Mouse (Mus musculus): ENCODE data around the gene Ndufaf2. TPM values are rescaled to one million over a fixed set of nuclear protein-coding genes. Genes with fewer than 3 reads are reported as not detected.

Gene Ndufaf2
- polyA plus RNA-seq, 1 experiment = 4.4 TPM

- Histone ChIP-seq H3K36me3 (ENCODE audit: control insufficient read depth) (no peaks in the 10 kb centered on the region), H3K9me3 (ENCODE audit: control insufficient read depth, low read length) (no peaks in the 10 kb centered on the region), H3K4me3 (replicated peaks) (no peak overlapping the region)
Observed at GRCm38 (mm10) chr13:108056896-108057295, 101.5 kb downstream of the Ndufaf2 start.

GRCm38 (mm10) chr13:108047364-108047763 lies 111.1 kb downstream of the Ndufaf2 start:
- Histone ChIP-seq H3K9me3 (ENCODE audit: control insufficient read depth, low read length) (no peaks in the 10 kb centered on the region), H3K36me3 (ENCODE audit: control insufficient read depth) (peaks cover 25% of the 10 kb centered on the region), H3K4me1 (ENCODE audit: control insufficient read depth) (peaks cover 28% of the 10 kb centered on the region), H3K4me3 (replicated peaks) (no peak overlapping the region), H3K27me3 (ENCODE audit: control insufficient read depth) (no peaks in the 10 kb centered on the region)
- TF ChIP-seq GATA1 (IDR thresholded peaks at IDR 0.05; ENCODE audit: low read length) (no peak), TAL1 (IDR thresholded peaks at IDR 0.05; ENCODE audit: low read length) (no peak)

More at GRCm38 (mm10) chr13:108056896-108057295, 101.5 kb downstream of the Ndufaf2 start:
- Histone ChIP-seq H3K4me1 (ENCODE audit: control insufficient read depth) (no peaks in the 10 kb centered on the region), H3K27me3 (ENCODE audit: control insufficient read depth) (no peaks in the 10 kb centered on the region)
- no peak for TF ChIP-seq GATA1 (IDR thresholded peaks at IDR 0.05; ENCODE audit: low read length)
- TF ChIP-seq TAL1 (IDR thresholded peaks at IDR 0.05; ENCODE audit: low read length) = no peak

GRCm38 (mm10) chr13:108046891-108047290 lies 111.5 kb downstream of the Ndufaf2 start:
- no peaks in the 10 kb centered on the region for H3K27me3 ChIP-seq (ENCODE audit: control insufficient read depth)
- peaks cover 25% of the 10 kb centered on the region for H3K36me3 ChIP-seq (ENCODE audit: control insufficient read depth)
- no peak overlapping the region for H3K4me3 ChIP-seq (replicated peaks)
- H3K9me3 ChIP-seq (ENCODE audit: control insufficient read depth, low read length) = no peaks in the 10 kb centered on the region
- H3K4me1 ChIP-seq (ENCODE audit: control insufficient read depth) = peaks cover 28% of the 10 kb centered on the region
- no peak for TF ChIP-seq TAL1 (IDR thresholded peaks at IDR 0.05; ENCODE audit: low read length)
- no peak for TF ChIP-seq GATA1 (IDR thresholded peaks at IDR 0.05; ENCODE audit: low read length)

GRCm38 (mm10) chr13:108046071-108046470 lies 112.4 kb downstream of the Ndufaf2 start:
- no peak for TF ChIP-seq GATA1 (IDR thresholded peaks at IDR 0.05; ENCODE audit: low read length)
- TF ChIP-seq TAL1 (IDR thresholded peaks at IDR 0.05; ENCODE audit: low read length) = no peak
- no peaks in the 10 kb centered on the region for H3K27me3 ChIP-seq (ENCODE audit: control insufficient read depth)
- H3K4me3 ChIP-seq (replicated peaks) = peak overlapping the region; percentile 13
- no peaks in the 10 kb centered on the region for H3K9me3 ChIP-seq (ENCODE audit: control insufficient read depth, low read length)
- peaks cover 23% of the 10 kb centered on the region for H3K36me3 ChIP-seq (ENCODE audit: control insufficient read depth)
- peaks cover 33% of the 10 kb centered on the region for H3K4me1 ChIP-seq (ENCODE audit: control insufficient read depth)

- H3K4me1 ChIP-seq (ENCODE audit: control insufficient read depth) = peaks cover 33% of the 10 kb centered on the region
- H3K4me3 ChIP-seq (replicated peaks) = peak overlapping the region; percentile 35
- TF ChIP-seq GATA1 (IDR thresholded peaks at IDR 0.05; ENCODE audit: low read length) = no peak
- TF ChIP-seq TAL1 (IDR thresholded peaks at IDR 0.05; ENCODE audit: low read length) = no peak
- H3K9me3 ChIP-seq (ENCODE audit: control insufficient read depth, low read length) = no peaks in the 10 kb centered on the region
- peaks cover 23% of the 10 kb centered on the region for H3K36me3 ChIP-seq (ENCODE audit: control insufficient read depth)
- H3K27me3 ChIP-seq (ENCODE audit: control insufficient read depth) = no peaks in the 10 kb centered on the region
Observed at GRCm38 (mm10) chr13:108045646-108046045, 112.8 kb downstream of the Ndufaf2 start.

GRCm38 (mm10) chr13:108044222-108044941 lies 114.0 kb downstream of the Ndufaf2 start, which contains the start of gene Smim15:
Smim15 (plus strand) TSS chr13:108044446.
- TF ChIP-seq TAL1 (IDR thresholded peaks at IDR 0.05; ENCODE audit: low read length) (no peak), GATA1 (IDR thresholded peaks at IDR 0.05; ENCODE audit: low read length) (no peak)
- Histone ChIP-seq H3K4me1 (ENCODE audit: control insufficient read depth) (peaks cover 35% of the 10 kb centered on the region), H3K4me3 (replicated peaks) (peak within 1 kb of the TSS; percentile 84), H3K9me3 (ENCODE audit: control insufficient read depth, low read length) (no peaks in the 10 kb centered on the region), H3K27me3 (ENCODE audit: control insufficient read depth) (no peaks in the 10 kb centered on the region), H3K36me3 (ENCODE audit: control insufficient read depth) (peaks cover 23% of the 10 kb centered on the region)

- H3K27me3 ChIP-seq (ENCODE audit: control insufficient read depth) = no peaks in the 10 kb centered on the region
- H3K4me1 ChIP-seq (ENCODE audit: control insufficient read depth) = peaks cover 35% of the 10 kb centered on the region
- no peaks in the 10 kb centered on the region for H3K9me3 ChIP-seq (ENCODE audit: control insufficient read depth, low read length)
- peak overlapping the region; percentile 84 for H3K4me3 ChIP-seq (replicated peaks)
- TF ChIP-seq GATA1 (IDR thresholded peaks at IDR 0.05; ENCODE audit: low read length) (no peak), TAL1 (IDR thresholded peaks at IDR 0.05; ENCODE audit: low read length) (no peak)
- peaks cover 20% of the 10 kb centered on the region for H3K36me3 ChIP-seq (ENCODE audit: control insufficient read depth)
Observed at GRCm38 (mm10) chr13:108043431-108044221, 114.8 kb downstream of the Ndufaf2 start.

- H3K4me1 ChIP-seq (ENCODE audit: control insufficient read depth) = peaks cover 35% of the 10 kb centered on the region
- TF ChIP-seq TAL1 (IDR thresholded peaks at IDR 0.05; ENCODE audit: low read length) (no peak), GATA1 (IDR thresholded peaks at IDR 0.05; ENCODE audit: low read length) (no peak)
- H3K27me3 ChIP-seq (ENCODE audit: control insufficient read depth) = no peaks in the 10 kb centered on the region
- H3K36me3 ChIP-seq (ENCODE audit: control insufficient read depth) = peaks cover 4% of the 10 kb centered on the region
- no peaks in the 10 kb centered on the region for H3K9me3 ChIP-seq (ENCODE audit: control insufficient read depth, low read length)
- no peak overlapping the region for H3K4me3 ChIP-seq (replicated peaks)
Observed at GRCm38 (mm10) chr13:108041358-108041757, 117.1 kb downstream of the Ndufaf2 start.

- H3K27me3 ChIP-seq (ENCODE audit: control insufficient read depth) = no peaks in the 10 kb centered on the region
- H3K4me1 ChIP-seq (ENCODE audit: control insufficient read depth) = peaks cover 27% of the 10 kb centered on the region
- TF ChIP-seq TAL1 (IDR thresholded peaks at IDR 0.05; ENCODE audit: low read length) (no peak), GATA1 (IDR thresholded peaks at IDR 0.05; ENCODE audit: low read length) (no peak)
- H3K9me3 ChIP-seq (ENCODE audit: control insufficient read depth, low read length) = no peaks in the 10 kb centered on the region
- no peaks in the 10 kb centered on the region for H3K36me3 ChIP-seq (ENCODE audit: control insufficient read depth)
- H3K4me3 ChIP-seq (replicated peaks) = no peak overlapping the region
Observed at GRCm38 (mm10) chr13:108040451-108040850, 118.0 kb downstream of the Ndufaf2 start.
